30 mouse cellular contexts compared by ENCODE assay signal in genomic region chr1:162882681-162883080, GRCm38 (mm10). TPM values are rescaled to one million over a fixed set of nuclear protein-coding genes. Genes with fewer than 3 reads are reported as not detected.
"Had no signal": no experiment of that assay in that cellular context is flagged by ENCODE, and none has a peak within 500 bp of the region (broad histone marks: within the 10 kb centered on the region; RNA-seq: fewer than 3 reads in every experiment).

No protein-coding gene starts in this region.

- H3K9me3 ChIP-seq: limb, embryonic 10.5 days; limb, embryonic 13.5 days; liver, embryonic 13.5 days; midbrain, embryonic 12.5 days; neural tube, embryonic 13.5 days; stomach, embryonic 15.5 days had no signal

- H3K4me3 ChIP-seq: layer of hippocampus, adult 2 months; limb, embryonic 10.5 days; limb, embryonic 13.5 days; liver, embryonic 13.5 days; midbrain, embryonic 12.5 days; myocyte; neural tube, embryonic 13.5 days; stomach, embryonic 15.5 days had no signal

- H3K36me3 ChIP-seq: limb, embryonic 10.5 days; limb, embryonic 13.5 days; liver, embryonic 13.5 days; midbrain, embryonic 12.5 days; neural tube, embryonic 13.5 days; stomach, embryonic 15.5 days had no signal

- DNase-seq: kidney, adult 9 months; kidney, postnatal 25 days; layer of hippocampus, adult 9-11 months; liver; liver, embryonic 13.5 days; lung, embryonic 14.5 days; retina, postnatal 1 day; right cerebral cortex, postnatal 25 days; spleen, adult 18-20 months; thymus, postnatal 25 days had no signal

- H3K27ac ChIP-seq: kidney, postnatal 0 days; layer of hippocampus, adult 2 months; limb, embryonic 10.5 days; limb, embryonic 13.5 days; liver, embryonic 13.5 days; macrophage; midbrain, embryonic 12.5 days; neural tube, embryonic 13.5 days; stomach, embryonic 15.5 days had no signal

- H3K4me2 ChIP-seq: limb, embryonic 13.5 days; liver, embryonic 13.5 days; lung, embryonic 14.5 days; midbrain, embryonic 12.5 days; neural tube, embryonic 13.5 days; stomach, embryonic 15.5 days had no signal

- H3K9ac ChIP-seq: limb, embryonic 13.5 days; liver, embryonic 13.5 days; lung, embryonic 14.5 days; midbrain, embryonic 12.5 days; neural tube, embryonic 13.5 days; stomach, embryonic 15.5 days had no signal

- ATAC-seq: lung, postnatal 0 days; midbrain, embryonic 16.5 days had no signal

- H3K27me3 ChIP-seq: limb, embryonic 13.5 days; liver, embryonic 13.5 days; midbrain, embryonic 12.5 days; neural tube, embryonic 13.5 days; stomach, embryonic 15.5 days had no signal

- H3K4me1 ChIP-seq: limb, embryonic 10.5 days; limb, embryonic 13.5 days; liver, embryonic 13.5 days; midbrain, embryonic 12.5 days; neural tube, embryonic 13.5 days; stomach, embryonic 15.5 days had no signal

RNA-seq across cellular contexts. Expression of gene Fmo2, which starts 15.8 kb away (rescaled TPM):
- total RNA-seq: megakaryocyte, adult 5-6 weeks; monocyte, adult 5-6 weeks had no signal
- polyA plus RNA-seq: macrophage, myocyte had no signal

RNA-seq across cellular contexts. Expression of gene Fmo1, which starts 16.3 kb away (rescaled TPM):
- total RNA-seq: megakaryocyte, adult 5-6 weeks; monocyte, adult 5-6 weeks; neutrophil, adult 5-6 weeks had no signal
- polyA plus RNA-seq: macrophage had no signal

RNA-seq across cellular contexts. Expression of gene Fmo6, which starts 54.6 kb away (rescaled TPM):
- total RNA-seq: layer of hippocampus, adult 2 months; layer of hippocampus, postnatal 25 days; left cerebral cortex, adult 18-20 months; left cerebral cortex, postnatal 25 days; megakaryocyte, adult 5-6 weeks; monocyte, adult 5-6 weeks; neutrophil, adult 5-6 weeks had no signal
- polyA plus RNA-seq: kidney, postnatal 0 days; large intestine, adult 2 months; limb, embryonic 10.5 days; liver, embryonic 13.5 days; liver, embryonic 16.5 days; lung, embryonic 14.5 days; macrophage; midbrain, embryonic 12.5 days; midbrain, embryonic 16.5 days; myocyte; neural tube, embryonic 13.5 days; thymus, postnatal 0 days had no signal
